Mouse (Mus musculus): ENCODE measurements around the gene Pde4d.

Gene Pde4d

DNA sequence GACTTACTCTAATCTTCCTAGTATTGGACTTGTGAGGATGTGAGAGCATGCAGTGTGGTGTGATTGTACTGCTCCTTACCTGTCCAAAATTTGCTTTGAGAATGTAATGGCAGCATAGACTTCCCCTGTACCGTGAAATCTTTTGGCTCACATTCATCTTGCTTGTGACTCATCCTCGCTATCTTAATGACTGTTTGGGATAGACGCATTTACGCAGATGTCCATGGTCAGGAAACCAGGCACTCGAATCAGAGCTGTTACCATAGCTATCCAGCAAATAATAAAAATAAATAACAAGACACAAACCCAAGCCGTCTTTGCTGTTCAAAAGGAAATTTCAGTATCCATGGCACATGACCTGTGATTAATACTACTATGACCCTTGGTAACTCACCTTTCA is 829.5 kb downstream of the Pde4d start:
- DNase-seq (ENCODE audit: low read depth in 2 of 2, low spot score in 2 of 2): no peak

- no peak for DNase-seq (ENCODE audit: low read depth in 2 of 2, low spot score in 2 of 2)
Measured at GRCm38 (mm10) chr13:109280433-109280832, 830.7 kb downstream of the Pde4d start.

DNA sequence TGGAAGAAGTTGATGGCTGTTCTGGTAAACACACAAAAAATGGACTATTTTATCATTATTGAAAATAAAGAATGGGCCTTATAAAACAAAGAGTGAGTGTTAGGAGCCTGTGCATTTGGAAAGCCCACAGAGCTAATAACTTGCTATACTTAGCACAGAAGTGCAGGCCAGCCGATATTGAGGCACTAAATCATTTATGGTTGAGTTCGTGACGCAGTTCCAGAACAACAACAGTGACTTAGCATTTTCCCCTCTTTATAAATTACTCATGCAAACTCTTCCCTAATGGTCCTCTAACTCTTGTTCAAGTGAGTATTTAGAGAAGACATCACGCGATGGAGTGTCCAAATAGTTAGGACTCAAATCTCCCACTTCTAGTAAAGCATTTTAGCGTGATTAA is 837.7 kb downstream of the Pde4d start:
- DNase-seq (ENCODE audit: low read depth in 2 of 2, low spot score in 2 of 2): no peak

DNA sequence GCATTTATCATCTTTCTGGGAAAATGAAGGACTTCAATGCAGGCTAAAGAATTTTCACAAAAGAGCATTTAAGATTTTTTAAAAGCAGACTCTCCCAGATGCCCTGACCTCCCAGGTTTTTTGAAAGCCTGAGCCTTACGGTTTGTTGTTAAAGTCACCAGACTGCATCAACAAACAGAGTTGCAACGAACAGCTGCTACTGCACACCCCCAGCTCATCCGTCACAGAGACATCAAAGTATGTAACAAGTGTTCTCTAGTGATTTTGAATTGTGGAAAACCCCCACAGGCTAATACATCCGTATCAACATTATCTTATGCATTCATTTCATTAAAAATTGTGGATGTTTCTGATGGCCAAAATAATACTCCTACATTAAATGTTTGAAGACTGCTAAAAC is 841.2 kb downstream of the Pde4d start:
- no peak for DNase-seq (ENCODE audit: low read depth in 2 of 2, low spot score in 2 of 2)

- DNase-seq (ENCODE audit: low read depth in 2 of 2, low spot score in 2 of 2): no peak
Measured at GRCm38 (mm10) chr13:109293011-109293410, 843.3 kb downstream of the Pde4d start.

DNA sequence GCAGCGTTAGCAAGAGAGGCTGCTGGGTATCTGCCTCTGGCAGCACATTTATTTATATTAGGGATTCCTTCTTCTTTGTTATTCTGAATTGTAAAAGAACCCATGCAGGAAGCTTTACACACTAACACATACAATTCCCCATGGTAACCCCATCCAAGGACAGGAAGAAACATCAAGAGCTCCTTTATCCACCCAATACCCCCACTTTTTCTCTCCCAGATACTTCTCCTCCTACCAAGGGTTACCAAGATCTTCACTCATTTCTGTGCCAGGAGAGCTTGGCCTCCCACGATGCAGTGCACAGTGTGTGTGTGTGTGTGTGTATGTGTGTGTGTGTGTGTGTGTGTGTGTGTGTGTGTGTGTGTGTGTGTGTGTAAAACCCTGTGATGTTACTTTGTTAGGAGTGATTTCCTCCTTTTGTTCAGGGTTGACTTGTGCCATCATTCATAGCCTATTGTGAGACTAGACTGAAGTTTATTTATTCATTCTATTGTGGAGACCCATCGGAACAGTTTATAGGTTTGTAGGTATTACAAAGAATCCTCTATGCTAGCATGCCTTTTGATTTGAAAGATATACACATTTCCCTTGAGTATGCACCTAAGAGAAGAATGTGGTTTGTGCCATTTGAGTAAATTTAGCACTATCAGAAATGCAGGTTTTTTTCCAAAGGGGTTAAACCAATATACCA is 846.7 kb downstream of the Pde4d start:
- no peak for DNase-seq (ENCODE audit: low read depth in 2 of 2, low spot score in 2 of 2)

DNA sequence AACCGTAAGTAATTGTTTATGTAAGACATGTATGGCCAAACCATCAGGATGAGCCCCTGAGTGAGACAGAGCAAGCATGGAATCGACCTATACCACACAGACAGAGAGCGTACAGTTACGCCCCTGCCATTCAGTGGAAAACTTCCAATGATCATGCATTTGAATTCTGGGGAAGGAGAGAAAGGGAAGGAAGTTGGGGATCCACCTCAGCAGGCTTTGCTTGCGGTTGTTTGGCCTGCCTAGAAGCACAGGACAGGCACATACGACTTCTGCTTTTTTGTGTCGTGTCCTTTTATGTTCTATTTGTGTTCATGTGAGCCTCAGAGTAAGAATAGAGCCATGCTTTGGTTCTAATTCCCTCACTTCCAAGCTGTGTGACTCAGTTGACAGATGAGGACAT is 849.1 kb downstream of the Pde4d start:
- DNase-seq (ENCODE audit: low read depth in 2 of 2, low spot score in 2 of 2): no peak

- no peak for DNase-seq (ENCODE audit: low read depth in 2 of 2, low spot score in 2 of 2)
Measured at GRCm38 (mm10) chr13:109299511-109300250, 849.9 kb downstream of the Pde4d start.

- DNase-seq (ENCODE audit: low read depth in 2 of 2, low spot score in 2 of 2): no peak
Measured at GRCm38 (mm10) chr13:109312542-109312941, 862.8 kb downstream of the Pde4d start.

DNA sequence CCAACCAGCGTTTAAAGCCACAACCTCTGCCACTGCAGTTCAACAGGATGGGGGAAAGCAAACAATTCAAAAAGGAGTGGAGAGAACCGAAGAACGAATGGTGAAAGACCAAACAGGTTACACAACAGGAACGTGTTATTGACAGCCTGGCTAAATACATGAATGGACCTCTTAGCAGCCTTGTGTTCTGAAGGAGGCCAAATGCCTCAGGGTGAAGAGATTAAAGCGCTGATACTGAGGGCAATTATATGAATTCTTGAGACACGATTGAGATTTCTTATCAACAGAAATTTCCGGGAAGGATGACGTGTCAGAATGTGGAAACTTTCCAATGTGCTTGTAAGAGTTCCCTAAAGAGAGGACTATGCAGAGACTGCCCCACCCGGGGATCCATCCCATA is 865.9 kb downstream of the Pde4d start:
- DNase-seq (ENCODE audit: low read depth in 2 of 2, low spot score in 2 of 2): no peak

GRCm38 (mm10) chr13:109317644-109318043 is 867.9 kb downstream of the Pde4d start:
- no peak for DNase-seq (ENCODE audit: low read depth in 2 of 2, low spot score in 2 of 2)

DNA sequence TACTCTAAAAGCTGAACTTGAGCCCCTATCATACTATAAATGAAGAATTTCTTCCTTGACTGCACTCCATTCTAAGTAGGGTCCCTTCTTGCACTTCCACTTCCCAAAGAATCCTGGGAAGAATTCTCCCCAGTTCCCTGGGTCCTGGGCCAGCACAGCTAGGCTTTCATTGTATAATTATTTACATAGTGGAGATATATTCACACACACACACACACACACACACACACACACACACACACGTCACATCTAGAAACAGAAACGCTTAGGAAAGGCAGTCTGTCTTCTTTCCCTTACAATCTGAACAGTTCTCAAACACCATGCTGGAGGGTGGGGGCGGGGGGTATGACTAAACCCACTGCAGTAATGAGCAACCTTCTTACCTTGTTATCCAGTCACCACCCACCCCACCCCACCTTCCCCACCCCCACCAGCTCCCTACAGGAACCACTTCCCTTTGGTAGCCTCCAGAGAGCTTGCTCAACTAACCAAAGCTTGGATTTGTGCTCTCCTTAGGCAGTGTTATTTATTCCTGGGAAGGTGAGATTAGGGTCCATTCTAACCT is 868.8 kb downstream of the Pde4d start:
- no peak for DNase-seq (ENCODE audit: low read depth in 2 of 2, low spot score in 2 of 2)

DNA sequence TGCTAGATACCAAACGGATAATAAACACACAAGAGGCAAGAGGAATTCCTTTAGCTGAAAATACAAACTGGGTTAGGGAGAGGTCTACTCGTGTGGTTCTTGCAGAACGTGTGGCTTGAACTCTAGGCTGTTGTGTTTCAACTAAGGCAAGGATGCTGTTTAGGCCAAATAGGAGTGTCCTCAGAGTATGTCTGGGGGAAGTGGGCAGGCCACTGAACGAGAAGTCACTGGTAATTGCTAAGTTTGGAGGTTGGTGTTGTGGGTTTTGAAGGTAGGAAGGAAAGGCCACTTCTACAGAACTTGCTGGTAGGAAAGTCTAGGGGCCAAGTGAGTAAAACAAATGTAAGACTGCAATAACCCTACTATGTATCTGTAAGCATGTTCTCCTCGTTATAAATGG is 876.3 kb downstream of the Pde4d start:
- no peak for DNase-seq (ENCODE audit: low read depth in 2 of 2, low spot score in 2 of 2)

DNA sequence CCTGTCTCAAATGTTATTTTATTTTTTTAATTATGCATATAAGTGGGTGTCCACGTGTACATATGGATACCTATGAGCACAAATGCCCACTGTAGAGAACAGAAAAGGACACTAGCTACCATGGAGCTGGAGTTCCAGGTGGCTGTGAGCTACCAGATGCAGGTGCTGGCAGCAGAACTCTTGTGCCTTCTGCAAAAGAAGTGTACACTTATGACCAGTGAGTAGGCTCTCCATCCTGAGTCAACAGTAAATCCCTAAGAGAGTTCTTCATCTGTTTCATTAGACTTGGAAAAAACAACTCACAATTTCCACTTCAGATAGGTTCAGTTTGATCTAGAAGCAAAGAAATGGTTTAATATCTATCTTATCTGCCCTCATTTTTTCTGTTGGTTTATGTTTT is 881.8 kb downstream of the Pde4d start:
- DNase-seq (ENCODE audit: low read depth in 2 of 2, low spot score in 2 of 2): no peak

DNA sequence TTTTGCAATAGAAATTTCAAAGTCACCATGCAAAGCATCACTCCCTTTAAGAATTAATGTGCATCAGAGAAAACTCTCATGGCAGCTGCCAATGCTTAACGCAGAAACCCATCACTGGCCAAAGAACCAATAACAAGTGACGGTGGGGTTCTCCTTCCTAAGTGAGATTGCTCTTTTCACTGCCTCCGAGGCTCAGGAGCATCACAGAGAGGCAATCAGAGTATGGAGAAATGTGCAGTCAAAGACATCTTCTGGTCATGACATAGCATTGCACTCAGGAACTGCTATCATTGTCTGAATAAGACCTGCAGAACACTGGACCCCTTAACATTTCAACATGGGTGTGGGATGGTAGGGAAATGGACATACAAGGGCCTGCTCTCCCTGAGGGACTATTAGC is 892.2 kb downstream of the Pde4d start:
- no peak for DNase-seq (ENCODE audit: low read depth in 2 of 2, low spot score in 2 of 2)

GRCm38 (mm10) chr13:109342469-109342868 is 892.7 kb downstream of the Pde4d start:
- DNase-seq (ENCODE audit: low read depth in 2 of 2, low spot score in 2 of 2): no peak

- peak; percentile 13 to 33 for DNase-seq (ENCODE audit: low read depth in 2 of 2, low spot score in 2 of 2)
Measured at GRCm38 (mm10) chr13:109343596-109343995, 893.8 kb downstream of the Pde4d start.

GRCm38 (mm10) chr13:109347770-109348169 is 898.0 kb downstream of the Pde4d start:
- DNase-seq (ENCODE audit: low read depth in 2 of 2, low spot score in 2 of 2): no peak

DNA sequence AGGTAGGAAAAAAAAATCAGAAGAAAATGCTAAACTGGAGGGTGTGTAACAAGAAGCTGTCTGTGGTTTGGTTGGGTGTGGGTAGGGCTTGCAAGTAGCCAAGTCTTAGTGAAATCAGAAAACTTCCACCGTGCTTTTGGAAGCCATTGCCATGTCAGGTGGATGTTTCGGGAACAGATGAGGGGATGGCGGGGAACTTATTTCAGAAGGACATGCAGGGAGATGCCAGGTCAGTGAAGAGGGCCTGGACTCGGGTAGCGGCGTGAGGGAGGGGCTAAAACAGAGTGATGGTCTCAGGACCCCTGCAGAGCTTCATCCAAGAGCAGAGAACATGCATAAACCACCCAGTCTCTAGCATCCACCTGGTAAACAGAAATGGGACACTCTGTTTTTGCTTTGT is 898.6 kb downstream of the Pde4d start:
- no peak for DNase-seq (ENCODE audit: low read depth in 2 of 2, low spot score in 2 of 2)

DNA sequence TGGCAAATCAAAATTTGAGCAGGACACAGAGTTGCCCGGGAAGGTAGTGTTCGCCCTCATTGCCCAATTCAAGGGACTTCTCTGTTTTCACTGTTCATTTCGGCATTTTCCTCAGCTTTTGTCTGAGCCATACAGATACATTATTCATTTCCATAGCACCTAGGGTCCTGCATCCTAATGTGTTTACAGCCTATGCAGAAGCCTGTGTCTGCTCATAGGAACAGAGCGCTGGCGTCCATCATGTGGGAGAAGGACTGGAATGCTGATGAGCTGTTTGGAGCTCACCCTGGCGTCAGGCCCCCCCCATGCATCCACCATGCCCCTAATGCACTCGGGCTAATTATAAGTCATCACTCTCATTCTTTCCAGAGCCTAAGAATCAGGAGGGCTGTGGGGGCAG is 900.4 kb downstream of the Pde4d start:
- no peak for DNase-seq (ENCODE audit: low read depth in 2 of 2, low spot score in 2 of 2)

DNA sequence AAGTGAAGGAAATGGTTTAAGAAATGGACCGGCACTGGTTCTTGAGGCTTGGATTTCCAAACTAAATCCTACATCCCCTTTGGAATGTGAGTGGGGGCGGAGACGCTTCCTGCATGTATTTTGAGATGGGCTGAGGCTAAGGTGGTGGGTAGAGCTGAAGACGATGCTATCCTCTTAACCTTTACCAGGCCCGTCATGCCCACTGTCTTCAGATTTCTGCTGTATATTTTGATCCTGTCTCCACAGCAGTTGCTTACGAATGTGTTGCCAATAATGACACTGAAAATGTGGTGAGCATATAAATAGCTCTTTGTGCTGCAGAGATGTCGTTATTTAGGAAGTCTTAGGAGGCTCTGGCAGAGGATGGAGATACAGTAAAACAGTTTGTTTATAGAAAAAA is 904.3 kb downstream of the Pde4d start:
- DNase-seq (ENCODE audit: low read depth in 2 of 2, low spot score in 2 of 2): no peak

- DNase-seq (ENCODE audit: low read depth in 2 of 2, low spot score in 2 of 2): no peak
Measured at GRCm38 (mm10) chr13:109356252-109356651, 906.5 kb downstream of the Pde4d start.

- no peak for DNase-seq (ENCODE audit: low read depth in 2 of 2, low spot score in 2 of 2)
Measured at GRCm38 (mm10) chr13:109359994-109360393, 910.2 kb downstream of the Pde4d start.
